9 mouse cellular contexts compared by ENCODE assay signal in genomic region chr12:69696746-69697145, GRCm38 (mm10). TPM values are rescaled to one million over a fixed set of nuclear protein-coding genes. Genes with fewer than 3 reads are reported as not detected.
DNase-seq lines count a peak whose midpoint lies in the region; ATAC-seq and TF ChIP-seq lines count a peak whose summit lies in the region.
"Had no signal": no experiment of that assay in that cellular context is flagged by ENCODE, and none has a peak within 500 bp of the region (broad histone marks: within the 10 kb centered on the region; RNA-seq: fewer than 3 reads in every experiment).

No protein-coding gene starts in this region.

- peak; percentile 78 for TF ChIP-seq CTCF in gastrocnemius, adult 2 months (IDR thresholded peaks at IDR 0.05)

- H3K4me2 ChIP-seq in limb, embryonic 11.5 days (ENCODE audit: low read depth, severe bottlenecking) = no peak overlapping the region
- H3K4me2 ChIP-seq in limb, embryonic 14.5 days (replicated peaks; ENCODE audit: low read depth, low read length, severe bottlenecking) = no peak overlapping the region

- WGBS in limb, embryonic 11.5 days = 76% methylated on average over 5 of the region's 5 CpGs
- 79% methylated on average over 5 of the region's 5 CpGs for WGBS in limb, embryonic 10.5 days
- WGBS in limb, embryonic 14.5 days = 78% methylated on average over 5 of the region's 5 CpGs

- H3K4me3 ChIP-seq in limb, embryonic 11.5 days (ENCODE audit: low read depth, low read length) = no peak overlapping the region
- H3K4me3 ChIP-seq in limb, embryonic 10.5 days = no peak overlapping the region
- no peak overlapping the region for H3K4me3 ChIP-seq in gastrocnemius, adult 2 months
- H3K4me3 ChIP-seq in limb, embryonic 14.5 days (replicated peaks; ENCODE audit: low read length) = no peak overlapping the region

- no peak overlapping the region for H3K27ac ChIP-seq in limb, embryonic 11.5 days (replicated peaks; ENCODE audit: low read depth, low read length)
- H3K27ac ChIP-seq in limb, embryonic 10.5 days = no peak overlapping the region
- H3K27ac ChIP-seq in gastrocnemius, adult 2 months = no peak overlapping the region
- H3K27ac ChIP-seq in limb, embryonic 14.5 days (replicated peaks; ENCODE audit: low read depth, low read length) = no peak overlapping the region
- H3K27ac ChIP-seq: macrophage had no signal

- H3K4me1 ChIP-seq in limb, embryonic 11.5 days (ENCODE audit: control insufficient read depth, insufficient read depth, low read length) = no peaks in the 10 kb centered on the region
- H3K4me1 ChIP-seq in limb, embryonic 10.5 days = no peaks in the 10 kb centered on the region
- H3K4me1 ChIP-seq in limb, embryonic 14.5 days (ENCODE audit: control insufficient read depth, insufficient read depth, low read length) = no peaks in the 10 kb centered on the region

- H3K9ac ChIP-seq in limb, embryonic 11.5 days (ENCODE audit: low read length) = no peak overlapping the region
- no peak overlapping the region for H3K9ac ChIP-seq in limb, embryonic 14.5 days (ENCODE audit: low read depth, low read length, severe bottlenecking)

- no peak for TF ChIP-seq POLR2A in limb, embryonic 14.5 days (IDR thresholded peaks at IDR 0.05; ENCODE audit: borderline replicate concordance, extremely low read depth, insufficient read depth, insufficient read length)

- DNase-seq in adrenal gland, adult (ENCODE audit: inconsistent age in 2 of 2, low spot score in 1 of 2) = peak; percentile 41 to 85
- no peak for DNase-seq in adrenal gland, postnatal 25 days
- DNase-seq in limb, embryonic 11.5 days (ENCODE audit: low spot score) = peak; percentile 34
- no peak for DNase-seq in limb, embryonic 10.5 days (ENCODE audit: low spot score)
- DNase-seq in adrenal gland, adult 2 months = peak; percentile 65
- peak; percentile 38 for DNase-seq in gastrocnemius, adult 2 months
- DNase-seq in limb, embryonic 14.5 days (ENCODE audit: low spot score) = peak; percentile 52
- DNase-seq in spleen, postnatal 10 days (ENCODE audit: low spot score in 2 of 2) = peak; percentile 28 to 72

- H3K9me3 ChIP-seq in limb, embryonic 11.5 days (ENCODE audit: control insufficient read depth, low read length) = no peaks in the 10 kb centered on the region
- H3K9me3 ChIP-seq in limb, embryonic 10.5 days (replicated peaks) = no peaks in the 10 kb centered on the region
- H3K9me3 ChIP-seq in limb, embryonic 14.5 days (ENCODE audit: control insufficient read depth, low read length) = no peaks in the 10 kb centered on the region

- ATAC-seq in limb, embryonic 11.5 days (ENCODE audit: insufficient number of reproducible peaks, low FRiP score, low TSS enrichment, low read depth) = no peak
- no peak for ATAC-seq in limb, embryonic 14.5 days (ENCODE audit: low FRiP score, low read depth)

- intact Hi-C loops in gastrocnemius, adult 2 months (cut with DNase I) = loop anchor here (5.0 kb wide), 2 partner anchors 59 to 114 kb away; partner anchors contain the start of gene Vcpkmt

- no peaks in the 10 kb centered on the region for H3K27me3 ChIP-seq in limb, embryonic 11.5 days (ENCODE audit: control insufficient read depth, insufficient read depth, low read length)
- no peaks in the 10 kb centered on the region for H3K27me3 ChIP-seq in limb, embryonic 10.5 days (ENCODE audit: low read depth, poor library complexity, severe bottlenecking)
- no peaks in the 10 kb centered on the region for H3K27me3 ChIP-seq in limb, embryonic 14.5 days (ENCODE audit: control insufficient read depth, insufficient read depth, low read length)

- peaks cover 2% of the 10 kb centered on the region; the same call in 1 of the 2 replicates for H3K36me3 ChIP-seq in limb, embryonic 11.5 days (ENCODE audit: control insufficient read depth, insufficient read depth, low read length)
- peaks cover 34% of the 10 kb centered on the region for H3K36me3 ChIP-seq in limb, embryonic 10.5 days
- 0 out of 2 replicates have a peak, but pooled peaks cover 10% of the 10 kb centered on the region for H3K36me3 ChIP-seq in limb, embryonic 14.5 days (ENCODE audit: control insufficient read depth, insufficient read depth, low read length)

RNA-seq across cellular contexts. Expression of gene Sos2, which starts 15.1 kb away (rescaled TPM):
- 51.2 and 51.4 TPM in 2 replicates for total RNA-seq in adrenal gland, postnatal 25 days (2021)
- polyA plus RNA-seq in limb, embryonic 11.5 days (2014; fragmentation: Nextera tagmentation; extraction: Ambion mirVana) = 10.5 and 11.1 TPM in 2 replicates
- polyA plus RNA-seq in limb, embryonic 10.5 days (2016; fragmentation: Nextera tagmentation; extraction: Ambion mirVana) = 8.3 and 10.0 TPM in 2 replicates
- total RNA-seq in adrenal gland, adult 2 months (2021) = 10 to 100 TPM; 44.2 to 55.2 TPM
- polyA plus RNA-seq in adrenal gland, adult 2 months (2012; rRNA removed) = 9.6 and 14.1 TPM in 2 replicates
- total RNA-seq in gastrocnemius, adult 2 months (2021) = 10 to 100 TPM; 45.1 to 55.4 TPM
- 34.4 and 37.1 TPM in 2 replicates for polyA plus RNA-seq in limb, embryonic 14.5 days (2012; rRNA removed)
- polyA plus RNA-seq in limb, embryonic 14.5 days (2014; fragmentation: Nextera tagmentation; extraction: Ambion mirVana) = 13.3 and 13.5 TPM in 2 replicates

RNA-seq across cellular contexts. Expression of gene L2hgdh, which starts 27.9 kb away (rescaled TPM):
- total RNA-seq in adrenal gland, postnatal 25 days (2021) = 17.0 and 24.9 TPM in 2 replicates
- 19.6 and 19.7 TPM in 2 replicates for polyA plus RNA-seq in limb, embryonic 11.5 days (2014; fragmentation: Nextera tagmentation; extraction: Ambion mirVana)
- 21.3 and 22.7 TPM in 2 replicates for polyA plus RNA-seq in limb, embryonic 10.5 days (2016; fragmentation: Nextera tagmentation; extraction: Ambion mirVana)
- 10 to 100 TPM; 17.3 to 27.0 TPM for total RNA-seq in adrenal gland, adult 2 months (2021)
- polyA plus RNA-seq in adrenal gland, adult 2 months (2012; rRNA removed) = 4.5 and 4.6 TPM in 2 replicates
- total RNA-seq in gastrocnemius, adult 2 months (2021) = 10 to 100 TPM; 38.7 to 39.6 TPM
- 14.7 and 14.9 TPM in 2 replicates for polyA plus RNA-seq in limb, embryonic 14.5 days (2012; rRNA removed)
- polyA plus RNA-seq in limb, embryonic 14.5 days (2014; fragmentation: Nextera tagmentation; extraction: Ambion mirVana) = 14.5 and 17.4 TPM in 2 replicates

RNA-seq across cellular contexts. Expression of gene Atp5s, which starts 28.0 kb away (rescaled TPM):
- 14.4 and 15.6 TPM in 2 replicates for total RNA-seq in adrenal gland, postnatal 25 days (2021)
- polyA plus RNA-seq in limb, embryonic 11.5 days (2014; fragmentation: Nextera tagmentation; extraction: Ambion mirVana) = 25.4 and 25.6 TPM in 2 replicates
- 26.3 and 27.9 TPM in 2 replicates for polyA plus RNA-seq in limb, embryonic 10.5 days (2016; fragmentation: Nextera tagmentation; extraction: Ambion mirVana)
- total RNA-seq in adrenal gland, adult 2 months (2021) = 10 to 100 TPM; 13.4 to 19.2 TPM
- 12.6 and 13.0 TPM in 2 replicates for polyA plus RNA-seq in adrenal gland, adult 2 months (2012; rRNA removed)
- total RNA-seq in gastrocnemius, adult 2 months (2021) = 10 to 100 TPM; 20.1 to 24.4 TPM
- 26.1 and 29.4 TPM in 2 replicates for polyA plus RNA-seq in limb, embryonic 14.5 days (2012; rRNA removed)
- polyA plus RNA-seq in limb, embryonic 14.5 days (2014; fragmentation: Nextera tagmentation; extraction: Ambion mirVana) = 30.8 and 36.1 TPM in 2 replicates

Comparison
In these comparisons a context has a peak if more than half of its experiments do, and no peak if none do; other contexts are left out.
1. DNase-seq: peak in adrenal gland, adult (2 of 2), limb, embryonic 11.5 days (single experiment), adrenal gland, adult 2 months (single experiment), gastrocnemius, adult 2 months (single experiment), limb, embryonic 14.5 days (single experiment) and spleen, postnatal 10 days (2 of 2); none in adrenal gland, postnatal 25 days (single experiment) and limb, embryonic 10.5 days (single experiment).